Mouse (Mus musculus): Measurements from ENCODE around the gene Scgb3a1. TPM values are rescaled to one million over a fixed set of nuclear protein-coding genes. Genes with fewer than 3 reads are reported as not detected.

Scgb3a1 gene
- not detected for total RNA-seq (2023)

GRCm38 (mm10) chr11:49663310-49663709 is at the start of gene Scgb3a1:
Scgb3a1 (plus strand) TSS chr11:49663610.

DNA sequence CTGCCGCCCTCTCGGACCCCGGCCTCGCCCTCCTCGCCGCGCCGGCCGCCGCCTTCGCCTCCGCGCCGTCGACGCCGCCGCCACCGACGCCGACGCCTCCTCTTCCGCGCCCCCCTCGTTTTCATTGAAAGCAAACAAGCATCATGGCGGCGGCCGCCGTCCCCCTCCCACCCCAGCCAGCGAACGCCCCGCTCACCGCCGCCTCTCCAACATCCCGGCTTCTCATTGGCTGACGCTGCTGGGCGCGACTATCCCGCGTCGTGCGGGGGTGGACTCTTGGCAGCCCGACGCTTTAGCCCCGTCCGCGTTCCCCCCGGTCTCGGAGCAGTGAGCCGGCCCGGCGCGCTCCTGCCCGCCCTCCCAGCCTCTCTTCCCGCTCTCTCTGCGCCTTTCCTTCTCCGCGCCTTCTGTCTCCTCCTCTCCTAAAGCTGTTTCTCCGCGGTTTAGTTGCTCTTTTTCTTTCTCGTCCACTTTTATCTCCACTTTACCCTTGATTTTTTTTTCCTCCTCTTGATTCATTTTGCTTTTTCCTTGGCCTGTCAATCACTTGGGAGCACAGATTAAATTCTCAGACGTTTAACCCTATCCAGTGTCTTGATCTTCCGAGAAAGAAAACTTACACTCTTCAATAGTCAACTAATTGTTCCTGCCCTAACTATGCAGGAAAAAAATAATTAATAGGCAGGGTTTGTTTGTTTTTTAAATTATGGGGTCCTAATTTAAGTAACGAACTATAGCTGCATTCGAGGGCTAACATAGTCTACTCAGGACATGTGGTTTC is 49.3 kb downstream of the Scgb3a1 start, which contains the start of gene Cnot6:
Gene Cnot6, minus strand, starts transcription at position 169 of the 781 bp plus-strand sequence.

Other genes starting within 250 kb of the Scgb3a1 start
- gene Olfr1389, start 240.5 kb upstream of the Scgb3a1 start, total RNA-seq (2023) = not detected
- gene Olfr1388, start 227.0 kb upstream of the Scgb3a1 start, total RNA-seq (2023) = under 1 TPM; 0.64 to 0.92 TPM
- gene Olfr1387, start 208.3 kb upstream of the Scgb3a1 start, total RNA-seq (2023) = not detected
- not detected for gene Olfr1386, start 198.6 kb upstream of the Scgb3a1 start, total RNA-seq (2023)
- gene Olfr1385, start 174.5 kb upstream of the Scgb3a1 start, total RNA-seq (2023) = not detected
- not detected for gene Olfr1384, start 156.9 kb upstream of the Scgb3a1 start, total RNA-seq (2023)
- not detected for gene Olfr1383, start 144.0 kb upstream of the Scgb3a1 start, total RNA-seq (2023)
- not detected for gene Olfr1382, start 135.4 kb upstream of the Scgb3a1 start, total RNA-seq (2023)
- not detected for gene Olfr1381, start 120.2 kb upstream of the Scgb3a1 start, total RNA-seq (2023)
- not detected for gene Olfr1380, start 106.7 kb upstream of the Scgb3a1 start, total RNA-seq (2023)
- not detected for gene Flt4, start 54.3 kb upstream of the Scgb3a1 start, total RNA-seq (2023)
- gene Cnot6, start 49.1 kb downstream of the Scgb3a1 start, total RNA-seq (2023) = 10 to 100 TPM; 74.2 to 82.1 TPM
- gene Gfpt2, start 130.6 kb downstream of the Scgb3a1 start, total RNA-seq (2023) = under 1 TPM in 1 of 2 experiments, not detected in 1; 0.18 TPM
- 10 to 100 TPM; 48.9 to 50.4 TPM for gene Mapk9, start 183.1 kb downstream of the Scgb3a1 start, total RNA-seq (2023)
- not detected for gene Rasgef1c, start 238.2 kb downstream of the Scgb3a1 start, total RNA-seq (2023)

All from B cell, adult 67 days (primary cell).